ENCODE assay signal across 21 mouse cellular contexts in genomic region chr5:107164146-107164545, GRCm38 (mm10).
DNase-seq lines count a peak whose midpoint lies in the region; ATAC-seq and TF ChIP-seq lines count a peak whose summit lies in the region.
"Had no signal": no experiment of that assay in that cellular context is flagged by ENCODE, and none has a peak within 500 bp of the region (broad histone marks: within the 10 kb centered on the region; RNA-seq: fewer than 3 reads in every experiment).

No protein-coding gene starts in this region.

- H3K4me3 ChIP-seq in gastrocnemius, adult 2 months = no peak overlapping the region
- no peak overlapping the region for H3K4me3 ChIP-seq in lung, embryonic 15.5 days
- H3K4me3 ChIP-seq in lung, adult 2 months (replicated peaks; ENCODE audit: extremely low read depth, low read depth, low read length) = no peak overlapping the region
- H3K4me3 ChIP-seq in brown adipose tissue, adult 24 weeks (ENCODE audit: insufficient read depth, low read depth, low read length) = no peak overlapping the region
- no peak overlapping the region for H3K4me3 ChIP-seq in limb, embryonic 12.5 days (replicated peaks)
- no peak overlapping the region for H3K4me3 ChIP-seq in kidney, embryonic 16.5 days (ENCODE audit: low read length)
- H3K4me3 ChIP-seq: forebrain, embryonic 12.5 days; hindbrain, embryonic 12.5 days; kidney, embryonic 15.5 days; liver, embryonic 15.5 days; midbrain, embryonic 12.5 days had no signal

- no peak for TF ChIP-seq POLR2A in lung, adult 2 months (IDR thresholded peaks at IDR 0.05; ENCODE audit: borderline replicate concordance, extremely low read depth, low read depth, low read length)

- H3K36me3 ChIP-seq in lung, embryonic 15.5 days = no peaks in the 10 kb centered on the region
- no peaks in the 10 kb centered on the region for H3K36me3 ChIP-seq in limb, embryonic 12.5 days
- H3K36me3 ChIP-seq in kidney, embryonic 16.5 days (ENCODE audit: insufficient read depth, low read length) = no peaks in the 10 kb centered on the region
- H3K36me3 ChIP-seq: forebrain, embryonic 12.5 days; hindbrain, embryonic 12.5 days; kidney, embryonic 15.5 days; liver, embryonic 15.5 days; midbrain, embryonic 12.5 days had no signal

- H3K9ac ChIP-seq in lung, embryonic 15.5 days = no peak overlapping the region
- no peak overlapping the region for H3K9ac ChIP-seq in limb, embryonic 12.5 days (replicated peaks)
- no peak overlapping the region for H3K9ac ChIP-seq in kidney, embryonic 16.5 days (replicated peaks; ENCODE audit: low read length)
- H3K9ac ChIP-seq: forebrain, embryonic 12.5 days; hindbrain, embryonic 12.5 days; kidney, embryonic 15.5 days; liver, embryonic 15.5 days; midbrain, embryonic 12.5 days had no signal

- H3K9me3 ChIP-seq in lung, embryonic 15.5 days = no peaks in the 10 kb centered on the region
- no peaks in the 10 kb centered on the region for H3K9me3 ChIP-seq in limb, embryonic 12.5 days
- no peaks in the 10 kb centered on the region for H3K9me3 ChIP-seq in kidney, embryonic 16.5 days (ENCODE audit: low read length)
- H3K9me3 ChIP-seq: forebrain, embryonic 12.5 days; hindbrain, embryonic 12.5 days; kidney, embryonic 15.5 days; liver, embryonic 15.5 days; midbrain, embryonic 12.5 days had no signal

- H3K27ac ChIP-seq in gastrocnemius, adult 2 months = peak overlapping the region; percentile 84
- H3K27ac ChIP-seq in lung, embryonic 15.5 days = peak overlapping the region; percentile 20; the same call in 1 of the 2 replicates
- peak overlapping the region; percentile 45 for H3K27ac ChIP-seq in brown adipose tissue, adult 24 weeks (replicated peaks; ENCODE audit: low read depth, low read length)
- 0 out of 2 replicates have a peak overlapping the region, but pooled peaks have one; percentile 18 for H3K27ac ChIP-seq in limb, embryonic 12.5 days
- no peak overlapping the region for H3K27ac ChIP-seq in kidney, embryonic 16.5 days (ENCODE audit: low read length)
- H3K27ac ChIP-seq: forebrain, embryonic 12.5 days; hindbrain, embryonic 12.5 days; kidney, embryonic 15.5 days; liver, embryonic 15.5 days; midbrain, embryonic 12.5 days had no signal

- no peak overlapping the region for H3K4me2 ChIP-seq in lung, embryonic 15.5 days
- H3K4me2 ChIP-seq in limb, embryonic 12.5 days = no peak overlapping the region
- H3K4me2 ChIP-seq in kidney, embryonic 16.5 days (replicated peaks; ENCODE audit: low read depth, low read length) = no peak overlapping the region
- H3K4me2 ChIP-seq: forebrain, embryonic 12.5 days; hindbrain, embryonic 12.5 days; kidney, embryonic 15.5 days; liver, embryonic 15.5 days; midbrain, embryonic 12.5 days had no signal

- intact Hi-C loops in gastrocnemius, adult 2 months (cut with DNase I) = loop anchor here (10.0 kb wide), 1 partner anchor 169 kb away; no protein-coding TSS in a partner anchor

- peaks cover 57% of the 10 kb centered on the region for H3K4me1 ChIP-seq in lung, embryonic 15.5 days
- peaks cover 25% of the 10 kb centered on the region for H3K4me1 ChIP-seq in lung, adult 2 months (ENCODE audit: control insufficient read depth, insufficient read depth, low read length)
- peaks cover 57% of the 10 kb centered on the region for H3K4me1 ChIP-seq in brown adipose tissue, adult 24 weeks (ENCODE audit: control insufficient read depth, insufficient read depth, insufficient read length, low read length)
- H3K4me1 ChIP-seq in limb, embryonic 12.5 days (replicated peaks) = peaks cover 62% of the 10 kb centered on the region
- H3K4me1 ChIP-seq in kidney, embryonic 16.5 days (ENCODE audit: insufficient read depth, low read length) = peaks cover 48% of the 10 kb centered on the region

- no peak for ATAC-seq in lung, embryonic 15.5 days (ENCODE audit: borderline replicate concordance, extremely low read depth, low FRiP score, low TSS enrichment)
- no peak for ATAC-seq in limb, embryonic 12.5 days (ENCODE audit: insufficient number of reproducible peaks, insufficient read depth, low FRiP score, low TSS enrichment, low read depth)
- no peak for ATAC-seq in kidney, embryonic 16.5 days (ENCODE audit: low FRiP score, low TSS enrichment)
- ATAC-seq: CD4-positive, CD25-positive, alpha-beta regulatory T cell, adult 4 months had no signal

- no peaks in the 10 kb centered on the region for H3K27me3 ChIP-seq in lung, embryonic 15.5 days
- H3K27me3 ChIP-seq in limb, embryonic 12.5 days = no peaks in the 10 kb centered on the region
- no peaks in the 10 kb centered on the region for H3K27me3 ChIP-seq in kidney, embryonic 16.5 days (ENCODE audit: insufficient read depth, low read length)
- H3K27me3 ChIP-seq: hindbrain, embryonic 12.5 days; kidney, embryonic 15.5 days; liver, embryonic 15.5 days had no signal

- DNase-seq in gastrocnemius, adult 2 months = no peak
- no peak for DNase-seq in gastrocnemius, adult 18-20 months (ENCODE audit: low spot score)
- DNase-seq in lung, adult 2 months = no peak
- DNase-seq in frontal cortex, postnatal 25 days (ENCODE audit: low spot score in 2 of 2) = no peak
- DNase-seq: cerebellum, adult 8-10 months; gastrocnemius, postnatal 14 days; heart, adult 18-20 months; kidney, adult 11 months; kidney, postnatal 4 days; liver; lung, postnatal 14 days had no signal

- 72% methylated on average over 4 of the region's 4 CpGs for WGBS in lung, embryonic 15.5 days
- 66% methylated on average over 4 of the region's 4 CpGs for WGBS in lung, adult 2 months
- 89% methylated on average over 4 of the region's 4 CpGs for WGBS in limb, embryonic 12.5 days
- WGBS in kidney, embryonic 16.5 days = 72% methylated on average over 4 of the region's 4 CpGs

- TF ChIP-seq CTCF in gastrocnemius, adult 2 months (IDR thresholded peaks at IDR 0.05) = no peak
- TF ChIP-seq CTCF in lung, adult 2 months (IDR thresholded peaks at IDR 0.05; ENCODE audit: insufficient read depth, low read length) = no peak
